Mouse (Mus musculus) layer of hippocampus, postnatal 14 days (tissue): ENCODE results near the gene Teddm3. TPM values are rescaled to one million over a fixed set of nuclear protein-coding genes. Genes with fewer than 3 reads are reported as not detected.
"Not testable (repeated sequence)": the region's sequence is repeated elsewhere in the genome, so short reads cannot be mapped to it uniquely, and the experiment has no call there.

Experiments used
- DNase-seq, 2 experiments: peaks; one replicate each; pipeline ENCODE4 v3.0.0; 2021 to 2022; ENCODE audit warnings: low spot score in 2 of 2, mixed read lengths in 1 of 2
- total RNA-seq, 2 experiments: library from RNA; stranded (reverse); gene quantifications; 2 replicates each; pipeline ENCODE4 v1.2.3; 2021

Teddm3 gene
- total RNA-seq, 2 experiments from 2014 or later = 1.0 to 1.1 TPM

DNA sequence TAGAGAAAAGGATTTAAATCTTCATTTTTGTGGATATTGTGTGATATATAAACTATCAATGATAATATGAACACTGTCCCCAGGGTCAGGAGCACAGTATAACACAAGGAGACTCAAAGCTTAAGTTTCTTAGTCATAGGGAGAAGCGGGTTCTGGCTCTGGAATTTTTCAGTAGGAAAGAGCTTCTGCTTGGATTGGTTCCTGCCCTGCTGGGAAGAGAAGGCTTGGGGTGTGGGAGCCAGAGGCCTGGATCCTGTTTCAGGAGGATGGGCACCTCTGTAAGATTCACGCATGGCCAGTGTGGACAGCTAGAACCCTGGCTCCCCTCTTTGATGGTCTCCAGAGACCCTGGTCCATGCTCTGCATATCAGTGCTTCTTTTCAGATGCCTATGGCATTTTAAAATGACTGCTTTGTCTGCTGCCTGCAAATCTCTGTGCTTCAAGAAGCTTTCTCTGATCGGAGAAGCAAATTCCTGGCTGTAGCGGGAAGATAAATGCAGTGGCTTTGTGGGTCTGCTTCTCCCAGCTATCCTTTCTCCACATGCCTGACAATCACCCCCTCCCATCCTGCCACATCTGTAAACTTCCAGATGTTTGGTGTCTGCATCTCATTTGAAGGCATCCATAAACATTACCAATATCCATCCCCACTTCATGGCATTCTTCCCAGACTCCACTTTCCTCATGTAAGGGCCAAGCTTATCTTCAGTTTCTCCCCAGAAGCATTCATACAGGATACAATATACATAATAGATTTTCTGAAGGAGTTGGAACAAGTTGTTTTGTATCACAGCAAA lies 2.0 kb downstream of the Teddm3 start:
- DNase-seq = no peak

- no peak for DNase-seq
Observed at GRCm38 (mm10) chr16:21149896-21150295, 3.9 kb downstream of the Teddm3 start.

- DNase-seq = not testable (repeated sequence)
Observed at GRCm38 (mm10) chr16:21148451-21148850, 5.3 kb downstream of the Teddm3 start.

DNA sequence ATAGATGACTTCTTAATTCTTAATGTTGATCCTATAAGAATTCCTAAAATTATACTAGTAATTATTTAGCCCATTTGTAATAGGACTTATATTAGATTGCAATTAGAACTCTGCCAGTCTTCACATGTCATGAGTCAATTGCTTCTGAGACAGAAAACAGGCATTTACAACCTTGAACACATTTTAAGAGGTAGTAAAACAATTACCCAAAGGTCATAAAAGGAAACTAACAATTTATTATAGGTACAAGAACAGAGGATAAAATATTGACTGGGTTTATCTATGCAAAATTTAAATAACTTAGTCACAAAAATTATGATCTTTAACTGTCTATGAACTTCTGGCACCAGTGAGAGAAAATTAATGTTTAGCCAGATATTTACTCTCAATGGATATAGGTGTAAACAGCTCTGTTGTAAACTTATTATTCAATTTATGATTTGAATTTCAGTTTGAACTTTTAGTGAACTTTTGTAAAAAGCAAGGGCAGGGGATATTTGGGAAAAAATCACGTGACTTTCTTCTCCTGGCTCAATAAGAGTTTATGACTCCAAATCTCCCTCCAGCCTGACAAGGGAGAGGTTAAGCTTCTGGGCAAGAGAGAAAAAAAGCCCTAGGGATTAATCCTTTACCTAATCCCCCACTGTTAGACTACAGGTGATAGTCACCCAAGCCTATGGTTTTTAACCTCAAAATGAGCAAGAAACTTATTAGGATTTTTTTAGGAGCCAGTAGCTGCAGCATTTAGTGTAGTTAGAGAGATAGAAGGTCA lies 17.3 kb downstream of the Teddm3 start:
- no peak for DNase-seq

- DNase-seq = not testable (repeated sequence)
Observed at GRCm38 (mm10) chr16:21127666-21128065, 26.1 kb downstream of the Teddm3 start.

DNA sequence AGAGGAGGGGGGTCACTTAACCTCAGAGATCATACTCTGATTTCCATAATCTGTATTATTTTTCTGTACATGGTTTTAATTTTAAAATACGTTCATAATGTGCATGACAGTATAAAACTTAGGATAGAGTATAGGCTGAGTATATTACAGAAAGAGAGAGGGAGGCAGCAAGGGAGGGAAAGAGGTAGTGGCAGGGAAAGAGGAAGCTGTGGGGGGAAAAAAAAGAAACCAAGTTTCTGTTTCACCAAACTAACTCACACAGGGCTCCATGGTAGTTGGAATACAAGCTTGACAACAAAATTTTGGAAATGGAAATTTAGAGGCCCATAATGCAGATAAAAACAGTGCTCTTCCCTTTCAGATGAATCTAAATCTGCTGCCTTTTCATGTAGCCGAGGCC lies 31.0 kb downstream of the Teddm3 start:
- not testable (repeated sequence) for DNase-seq

- no peak for DNase-seq
Observed at GRCm38 (mm10) chr16:21116078-21116477, 37.7 kb downstream of the Teddm3 start.

GRCm38 (mm10) chr16:21109473-21109872 lies 44.3 kb downstream of the Teddm3 start:
- DNase-seq = no peak

Other genes with a start within 250 kb of the Teddm3 start
- 10 to 100 TPM; 19.2 to 22.8 TPM for gene Ephb3, start 50.8 kb upstream of the Teddm3 start, total RNA-seq